Mouse (Mus musculus): ENCODE measurements at regions not wholly inside any gene's neighbourhood (a gene's known extent, or its start where the extent isn't known, plus 50 kb on each side); places are given as distances from the start of the nearest gene placed in this dataset.

DNA sequence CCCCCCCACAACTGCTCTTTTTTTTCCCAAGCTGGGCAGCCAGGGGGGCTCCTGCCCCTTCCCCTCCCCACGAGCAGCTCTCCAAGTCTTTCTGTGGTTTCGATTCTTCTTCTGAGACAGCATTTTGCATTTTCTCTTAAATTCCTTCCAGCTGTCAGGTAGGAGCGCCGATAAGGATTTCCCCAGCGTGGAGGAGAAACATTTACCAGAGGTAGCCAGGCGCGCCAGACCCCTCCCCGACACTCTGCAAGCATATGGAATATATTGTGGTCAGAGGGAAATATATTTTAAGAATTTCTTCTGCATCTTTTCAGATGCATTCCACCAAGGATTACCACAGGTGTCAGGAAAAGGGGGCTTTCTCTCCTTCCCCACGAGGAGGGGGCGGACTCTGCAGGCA, 111.9 kb downstream of the Tbx5 start:
- Histone ChIP-seq H3K9me3 (ENCODE audit: control insufficient read depth, low read length) (no peaks in the 10 kb centered on the region), H3K27me3 (replicated peaks; ENCODE audit: control insufficient read depth, insufficient read depth, low read length) (no peaks in the 10 kb centered on the region), H3K4me1 (ENCODE audit: control insufficient read depth, insufficient read depth, low read depth, low read length) (no peaks in the 10 kb centered on the region), H3K4me2 (ENCODE audit: low read length) (no peak overlapping the region), H3K4me3 (ENCODE audit: low read length) (no peak overlapping the region), H3K27ac (ENCODE audit: low read depth, low read length) (no peak overlapping the region), H3K36me3 (ENCODE audit: control insufficient read depth, insufficient read depth, low read length) (no peaks in the 10 kb centered on the region), H3K9ac (ENCODE audit: low read depth, low read length) (no peak overlapping the region)
- no peak for ATAC-seq
- 65% methylated on average over 10 of the region's 10 CpGs for WGBS

DNA sequence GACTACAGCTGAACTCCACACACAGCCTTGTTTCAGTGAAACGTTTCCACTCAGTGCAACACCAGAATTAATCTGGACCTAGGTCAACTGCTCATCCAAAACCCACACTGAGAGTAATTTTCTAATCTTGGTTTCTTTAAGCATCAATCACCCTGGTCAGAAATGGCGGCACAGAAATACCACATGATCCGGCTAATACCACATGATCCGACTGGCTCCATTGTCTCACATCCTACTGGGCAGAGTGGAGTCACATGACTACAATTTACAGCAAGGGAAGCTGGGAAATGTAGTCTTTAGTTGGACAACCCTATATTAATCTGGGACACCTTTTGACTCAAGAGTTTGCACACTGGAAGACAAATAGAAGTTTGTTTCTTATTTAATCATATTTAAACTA, 115.9 kb downstream of the Tbx5 start:
- H3K36me3 ChIP-seq (ENCODE audit: control insufficient read depth, insufficient read depth, low read length) = no peaks in the 10 kb centered on the region
- H3K4me3 ChIP-seq (ENCODE audit: low read length) = no peak overlapping the region
- no peak overlapping the region for H3K9ac ChIP-seq (ENCODE audit: low read depth, low read length)
- WGBS = 70% methylated on average over 4 of the region's 4 CpGs
- peak; percentile 78; the same call in 1 of the 2 replicates for ATAC-seq
- H3K27me3 ChIP-seq (replicated peaks; ENCODE audit: control insufficient read depth, insufficient read depth, low read length) = no peaks in the 10 kb centered on the region
- H3K4me2 ChIP-seq (ENCODE audit: low read length) = no peak overlapping the region
- H3K27ac ChIP-seq (ENCODE audit: low read depth, low read length) = no peak overlapping the region
- H3K4me1 ChIP-seq (ENCODE audit: control insufficient read depth, insufficient read depth, low read depth, low read length) = no peaks in the 10 kb centered on the region
- H3K9me3 ChIP-seq (ENCODE audit: control insufficient read depth, low read length) = no peaks in the 10 kb centered on the region

DNA sequence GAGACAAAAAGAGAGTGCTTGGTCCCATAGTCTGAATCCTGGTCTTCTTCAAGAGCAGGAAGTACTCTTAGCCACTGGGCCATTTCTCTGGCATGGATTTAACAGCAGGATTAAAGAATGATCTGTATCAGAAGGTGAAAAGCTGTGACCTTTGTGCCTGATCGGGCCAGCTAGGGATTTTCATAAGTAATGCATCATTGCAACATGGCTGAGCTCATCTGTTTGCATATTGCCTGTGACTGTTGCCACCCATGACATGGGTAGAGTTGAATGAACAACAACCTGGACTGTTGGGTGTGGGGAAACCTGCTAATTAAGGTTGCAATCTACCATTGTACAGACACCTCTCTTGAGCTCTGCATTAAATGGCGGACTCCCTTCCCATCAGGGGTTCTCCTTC, 119.6 kb downstream of the Tbx5 start:
- WGBS = 92% methylated on average over 2 of the region's 2 CpGs
- H3K36me3 ChIP-seq (ENCODE audit: control insufficient read depth, insufficient read depth, low read length) = no peaks in the 10 kb centered on the region
- no peaks in the 10 kb centered on the region for H3K4me1 ChIP-seq (ENCODE audit: control insufficient read depth, insufficient read depth, low read depth, low read length)
- H3K9me3 ChIP-seq (ENCODE audit: control insufficient read depth, low read length) = no peaks in the 10 kb centered on the region
- no peaks in the 10 kb centered on the region for H3K27me3 ChIP-seq (replicated peaks; ENCODE audit: control insufficient read depth, insufficient read depth, low read length)
- H3K27ac ChIP-seq (ENCODE audit: low read depth, low read length) = no peak overlapping the region
- H3K9ac ChIP-seq (ENCODE audit: low read depth, low read length) = no peak overlapping the region
- ATAC-seq = no peak
- H3K4me3 ChIP-seq (ENCODE audit: low read length) = no peak overlapping the region
- no peak overlapping the region for H3K4me2 ChIP-seq (ENCODE audit: low read length)

DNA sequence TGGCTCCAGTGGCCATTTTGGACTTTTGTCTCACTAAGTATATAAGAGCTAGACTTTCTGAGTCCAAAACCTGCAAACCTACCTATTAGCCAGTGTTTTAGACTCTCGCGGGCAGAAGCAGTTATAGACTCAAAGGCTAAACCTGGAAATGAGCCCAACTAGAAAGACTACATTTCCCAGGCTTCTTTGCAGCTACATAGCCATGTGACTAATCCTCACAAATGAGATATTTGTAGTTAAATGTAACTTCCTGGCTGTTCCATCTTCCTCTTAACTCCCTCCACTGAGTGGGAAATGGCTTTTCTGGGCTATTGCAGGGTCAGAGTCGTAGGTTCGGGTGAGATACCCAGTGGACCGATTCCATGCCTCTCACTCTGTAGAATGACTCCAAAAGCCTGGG, 120.7 kb downstream of the Tbx5 start:
- H3K27ac ChIP-seq (ENCODE audit: low read depth, low read length) = no peak overlapping the region
- H3K9ac ChIP-seq (ENCODE audit: low read depth, low read length) = no peak overlapping the region
- H3K9me3 ChIP-seq (ENCODE audit: control insufficient read depth, low read length) = no peaks in the 10 kb centered on the region
- H3K27me3 ChIP-seq (replicated peaks; ENCODE audit: control insufficient read depth, insufficient read depth, low read length) = no peaks in the 10 kb centered on the region
- H3K36me3 ChIP-seq (ENCODE audit: control insufficient read depth, insufficient read depth, low read length) = no peaks in the 10 kb centered on the region
- no peaks in the 10 kb centered on the region for H3K4me1 ChIP-seq (ENCODE audit: control insufficient read depth, insufficient read depth, low read depth, low read length)
- no peak overlapping the region for H3K4me3 ChIP-seq (ENCODE audit: low read length)
- ATAC-seq = no peak
- no peak overlapping the region for H3K4me2 ChIP-seq (ENCODE audit: low read length)
- WGBS = 90% methylated on average over 5 of the region's 5 CpGs

DNA sequence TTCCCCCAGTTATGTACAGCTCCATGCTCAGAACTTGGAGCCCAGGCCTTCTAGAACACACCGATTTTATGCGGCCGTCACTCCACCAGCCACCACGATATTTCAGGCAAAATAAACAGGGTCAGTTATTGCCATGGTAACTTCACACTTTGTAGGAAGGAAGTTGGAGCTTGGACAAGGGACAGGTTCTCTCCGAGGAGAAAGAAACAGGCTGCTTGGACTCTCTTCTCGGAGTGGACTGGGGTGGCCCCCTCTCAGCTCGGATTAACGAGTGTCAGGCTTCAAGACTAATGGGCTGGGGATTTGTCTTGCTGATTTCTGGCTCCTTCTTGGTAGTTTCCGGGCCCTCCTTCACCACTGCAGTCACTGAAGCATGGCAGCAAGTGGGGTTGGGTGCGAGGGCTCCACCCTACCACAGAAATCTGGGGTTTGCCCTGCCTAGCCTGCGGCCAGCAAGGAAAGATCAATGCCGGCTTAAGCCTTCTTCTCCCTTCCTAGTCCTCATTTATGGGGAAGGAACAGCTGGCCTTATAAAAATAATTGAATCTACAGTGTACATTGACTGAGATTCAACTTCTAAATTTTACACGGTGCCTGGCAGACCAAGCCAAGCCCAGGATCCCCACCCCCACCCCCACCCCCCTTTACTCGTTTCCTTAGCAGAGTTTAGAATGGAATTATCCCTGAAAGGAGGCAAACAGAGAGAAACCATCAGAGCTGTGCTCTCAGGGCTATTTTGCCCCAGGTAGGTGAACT, 121.5 kb downstream of the Tbx5 start:
- H3K27me3 ChIP-seq (replicated peaks; ENCODE audit: control insufficient read depth, insufficient read depth, low read length) = no peaks in the 10 kb centered on the region
- no peak overlapping the region for H3K9ac ChIP-seq (ENCODE audit: low read depth, low read length)
- H3K27ac ChIP-seq (ENCODE audit: low read depth, low read length) = no peak overlapping the region
- H3K36me3 ChIP-seq (ENCODE audit: control insufficient read depth, insufficient read depth, low read length) = no peaks in the 10 kb centered on the region
- H3K4me3 ChIP-seq (ENCODE audit: low read length) = no peak overlapping the region
- H3K4me1 ChIP-seq (ENCODE audit: control insufficient read depth, insufficient read depth, low read depth, low read length) = no peaks in the 10 kb centered on the region
- no peak overlapping the region for H3K4me2 ChIP-seq (ENCODE audit: low read length)
- no peak for ATAC-seq
- WGBS = 70% methylated on average over 14 of the region's 14 CpGs
- no peaks in the 10 kb centered on the region for H3K9me3 ChIP-seq (ENCODE audit: control insufficient read depth, low read length)

DNA sequence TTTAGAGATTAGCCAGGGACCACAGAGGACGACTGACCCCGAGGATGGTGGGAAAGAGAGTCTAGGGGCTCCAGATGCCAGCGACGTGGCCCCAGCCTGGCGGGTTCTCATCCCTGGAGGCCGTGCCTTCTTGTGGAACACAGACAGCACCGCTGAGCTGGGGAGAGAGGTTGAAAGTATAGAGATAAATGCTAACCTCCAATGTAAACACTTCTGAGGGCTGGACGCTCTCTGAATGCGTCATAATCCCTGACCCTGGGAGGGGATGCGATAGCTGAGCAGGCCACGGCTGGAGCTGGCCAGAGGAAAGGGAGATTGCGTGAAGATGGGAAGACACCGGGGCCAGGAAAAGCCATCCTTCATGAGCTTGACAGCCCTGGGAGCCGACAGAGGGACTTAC, 126.5 kb downstream of the Tbx5 start:
- no peak for ATAC-seq
- Histone ChIP-seq H3K4me2 (ENCODE audit: low read length) (no peak overlapping the region), H3K27me3 (replicated peaks; ENCODE audit: control insufficient read depth, insufficient read depth, low read length) (no peaks in the 10 kb centered on the region), H3K4me3 (ENCODE audit: low read length) (no peak overlapping the region), H3K9me3 (ENCODE audit: control insufficient read depth, low read length) (no peaks in the 10 kb centered on the region), H3K9ac (ENCODE audit: low read depth, low read length) (no peak overlapping the region), H3K4me1 (ENCODE audit: control insufficient read depth, insufficient read depth, low read depth, low read length) (no peaks in the 10 kb centered on the region), H3K36me3 (ENCODE audit: control insufficient read depth, insufficient read depth, low read length) (no peaks in the 10 kb centered on the region), H3K27ac (ENCODE audit: low read depth, low read length) (no peak overlapping the region)
- 42% methylated on average over 14 of the region's 14 CpGs for WGBS

DNA sequence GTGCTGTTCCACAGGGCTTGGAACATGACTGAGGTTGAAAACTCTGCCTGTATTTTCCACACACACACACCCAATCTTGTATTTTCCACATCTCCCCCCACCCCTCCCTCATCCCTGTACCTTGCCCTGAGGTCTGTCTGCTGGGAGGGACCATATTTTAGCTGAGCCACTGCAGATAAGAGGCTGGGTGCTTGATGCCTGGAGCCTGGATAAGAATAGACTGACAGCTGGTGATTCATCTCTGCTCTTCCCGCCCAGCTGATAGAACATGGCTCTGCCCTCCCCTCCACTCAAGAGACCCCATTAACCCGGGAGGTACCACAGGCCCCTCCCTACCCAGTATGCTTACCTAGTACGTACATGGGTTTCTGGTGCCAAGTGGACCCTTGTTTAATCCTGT, 132.3 kb downstream of the Tbx5 start:
- no peak overlapping the region for H3K4me2 ChIP-seq (ENCODE audit: low read length)
- no peaks in the 10 kb centered on the region for H3K27me3 ChIP-seq (replicated peaks; ENCODE audit: control insufficient read depth, insufficient read depth, low read length)
- 73% methylated on average over 3 of the region's 3 CpGs for WGBS
- H3K4me1 ChIP-seq (ENCODE audit: control insufficient read depth, insufficient read depth, low read depth, low read length) = no peaks in the 10 kb centered on the region
- ATAC-seq = no peak
- H3K27ac ChIP-seq (ENCODE audit: low read depth, low read length) = no peak overlapping the region
- H3K36me3 ChIP-seq (ENCODE audit: control insufficient read depth, insufficient read depth, low read length) = no peaks in the 10 kb centered on the region
- no peaks in the 10 kb centered on the region for H3K9me3 ChIP-seq (ENCODE audit: control insufficient read depth, low read length)
- H3K4me3 ChIP-seq (ENCODE audit: low read length) = no peak overlapping the region
- no peak overlapping the region for H3K9ac ChIP-seq (ENCODE audit: low read depth, low read length)

DNA sequence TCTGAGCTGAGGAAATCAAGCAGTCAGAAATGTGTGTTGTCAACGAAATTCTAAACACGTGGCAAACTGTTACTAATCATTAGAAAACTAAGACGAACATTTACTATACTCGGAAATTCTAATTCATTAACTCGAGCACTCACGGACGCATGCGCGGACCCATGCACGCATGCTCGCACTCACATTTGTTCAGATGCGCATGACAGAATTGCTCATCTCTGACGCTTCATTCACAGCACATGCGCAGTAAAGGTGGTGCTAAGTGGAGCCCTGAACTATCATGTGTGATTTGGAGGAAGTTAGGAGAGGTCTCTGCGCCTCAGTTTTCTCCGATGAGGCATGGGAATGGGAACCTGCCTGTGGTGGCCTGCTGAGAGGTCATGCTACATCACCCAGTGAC, 138.8 kb downstream of the Tbx5 start:
- H3K4me2 ChIP-seq (ENCODE audit: low read length) = no peak overlapping the region
- H3K4me3 ChIP-seq (ENCODE audit: low read length) = no peak overlapping the region
- H3K27ac ChIP-seq (ENCODE audit: low read depth, low read length) = no peak overlapping the region
- no peaks in the 10 kb centered on the region for H3K9me3 ChIP-seq (ENCODE audit: control insufficient read depth, low read length)
- no peak overlapping the region for H3K9ac ChIP-seq (ENCODE audit: low read depth, low read length)
- H3K4me1 ChIP-seq (ENCODE audit: control insufficient read depth, insufficient read depth, low read depth, low read length) = no peaks in the 10 kb centered on the region
- 80% methylated on average over 16 of the region's 16 CpGs for WGBS
- H3K36me3 ChIP-seq (ENCODE audit: control insufficient read depth, insufficient read depth, low read length) = no peaks in the 10 kb centered on the region
- ATAC-seq = no peak
- no peaks in the 10 kb centered on the region for H3K27me3 ChIP-seq (replicated peaks; ENCODE audit: control insufficient read depth, insufficient read depth, low read length)

DNA sequence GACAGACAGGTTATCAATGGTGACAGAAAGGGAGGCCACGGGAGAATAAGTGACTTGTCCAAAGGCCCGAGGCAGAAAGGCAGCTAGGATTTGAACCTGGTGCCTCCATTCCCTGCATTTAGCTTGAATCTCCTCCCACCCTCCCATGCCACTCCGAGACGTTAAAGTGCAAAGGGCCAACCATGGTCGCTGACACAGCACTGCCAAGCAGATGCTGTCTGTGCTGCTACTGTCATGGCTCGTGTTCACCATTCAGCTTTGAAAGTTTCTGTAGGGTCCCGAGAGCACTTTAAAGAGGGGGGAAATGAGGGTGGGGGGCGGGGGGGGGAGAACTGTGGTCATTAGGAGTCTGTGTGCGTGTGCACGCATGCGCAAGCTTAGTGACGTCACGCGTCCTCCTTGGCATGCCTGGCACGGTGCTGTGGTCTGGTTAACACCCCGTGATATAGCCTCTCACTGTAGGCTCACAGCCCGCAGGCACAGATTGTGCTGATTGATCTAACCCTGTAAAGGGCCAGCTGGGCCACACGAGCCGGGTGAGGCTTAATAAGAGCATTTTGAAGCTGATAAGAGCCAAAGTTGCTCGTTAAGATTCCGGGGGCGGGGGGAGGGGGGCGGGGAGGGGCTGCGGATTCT, 140.5 kb downstream of the Tbx5 start:
- H3K4me1 ChIP-seq (ENCODE audit: control insufficient read depth, insufficient read depth, low read depth, low read length) = no peaks in the 10 kb centered on the region
- peak; percentile 77 for ATAC-seq
- peak overlapping the region; percentile 34 for H3K4me2 ChIP-seq (ENCODE audit: low read length)
- H3K36me3 ChIP-seq (ENCODE audit: control insufficient read depth, insufficient read depth, low read length) = no peaks in the 10 kb centered on the region
- peak overlapping the region; percentile 23; the same call in 1 of the 2 replicates for H3K4me3 ChIP-seq (ENCODE audit: low read length)
- H3K9me3 ChIP-seq (ENCODE audit: control insufficient read depth, low read length) = no peaks in the 10 kb centered on the region
- H3K27me3 ChIP-seq (replicated peaks; ENCODE audit: control insufficient read depth, insufficient read depth, low read length) = no peaks in the 10 kb centered on the region
- no peak overlapping the region for H3K9ac ChIP-seq (ENCODE audit: low read depth, low read length)
- 51% methylated on average over 24 of the region's 24 CpGs for WGBS
- no peak overlapping the region for H3K27ac ChIP-seq (ENCODE audit: low read depth, low read length)
